Mouse (Mus musculus) natural killer cell, adult 2 months (primary cell): ENCODE results near the gene Tnrc6c.
A peak's percentile ranks its signal among the peaks of the same experiment; 100 is the strongest.
"Not testable (repeated sequence)": the region's sequence is repeated elsewhere in the genome, so short reads cannot be mapped to it uniquely, and the experiment has no call there.

Experiments
- DNase-seq, 2 experiments: peaks; one replicate each; pipeline ENCODE4 v3.0.0; 2022; ENCODE audit warnings: low spot score in 2 of 2

Tnrc6c gene

GRCm38 (mm10) chr11:117769683-117770047, 115.6 kb downstream of the Tnrc6c start:
- DNase-seq, result no peak

GRCm38 (mm10) chr11:117770407-117770806, 116.3 kb downstream of the Tnrc6c start:
- no peak for DNase-seq

- no peak for DNase-seq
These were observed 118.3 kb downstream of the Tnrc6c start for GRCm38 (mm10) chr11:117772352-117772751.

GRCm38 (mm10) chr11:117774925-117775324, 120.8 kb downstream of the Tnrc6c start:
- DNase-seq, result no peak

- DNase-seq, result no peak
These were observed 121.5 kb downstream of the Tnrc6c start for GRCm38 (mm10) chr11:117775540-117775939.

GRCm38 (mm10) chr11:117776085-117776792, 122.2 kb downstream of the Tnrc6c start:
- DNase-seq, result no peak

GRCm38 (mm10) chr11:117777111-117777510, 123.0 kb downstream of the Tnrc6c start:
- DNase-seq, result peak; percentile 48 to 64

- no peak for DNase-seq
These were observed 123.9 kb downstream of the Tnrc6c start for GRCm38 (mm10) chr11:117778031-117778430.

- DNase-seq, result no peak
These were observed 124.9 kb downstream of the Tnrc6c start for GRCm38 (mm10) chr11:117778851-117779433.

- DNase-seq, result peak; percentile 57 to 60
These were observed 125.5 kb downstream of the Tnrc6c start for GRCm38 (mm10) chr11:117779434-117780198.

GRCm38 (mm10) chr11:117780199-117780515, 126.1 kb downstream of the Tnrc6c start:
- no peak for DNase-seq

GRCm38 (mm10) chr11:117780582-117781111, 126.6 kb downstream of the Tnrc6c start:
- peak; percentile 93 to 95 for DNase-seq

- DNase-seq, result peak; percentile 75 to 77
These were observed 127.2 kb downstream of the Tnrc6c start for GRCm38 (mm10) chr11:117781199-117781821.

- peak; percentile 64 to 84 for DNase-seq
These were observed 128.1 kb downstream of the Tnrc6c start, which contains the start of the genes Tmc8 and Tmc6 for GRCm38 (mm10) chr11:117781993-117782704. Gene Tmc8, plus strand, starts transcription at chr11:117782076. Gene Tmc6, minus strand, starts transcription at chr11:117782198.

GRCm38 (mm10) chr11:117782705-117783034, 128.6 kb downstream of the Tnrc6c start:
- DNase-seq, result no peak

- DNase-seq, result peak; percentile 74 to 86
These were observed 129.0 kb downstream of the Tnrc6c start for GRCm38 (mm10) chr11:117783089-117783488.

- DNase-seq, result peak; percentile 35 to 42
These were observed 129.7 kb downstream of the Tnrc6c start for GRCm38 (mm10) chr11:117783683-117784309.

GRCm38 (mm10) chr11:117786294-117786693, 132.2 kb downstream of the Tnrc6c start:
- DNase-seq, result peak; percentile 57 to 78

- DNase-seq, result not testable (repeated sequence)
These were observed 134.4 kb downstream of the Tnrc6c start for GRCm38 (mm10) chr11:117788481-117788880.

GRCm38 (mm10) chr11:117790286-117790685, 136.2 kb downstream of the Tnrc6c start:
- DNase-seq, result peak; percentile 56 to 72
